Mouse (Mus musculus): Measurements from ENCODE around the gene Ghdc. TPM values are rescaled to one million over a fixed set of nuclear protein-coding genes. Genes with fewer than 3 reads are reported as not detected.

The Ghdc gene
- polyA plus RNA-seq (2015; fragmentation: Nextera tagmentation; extraction: Ambion mirVana) = 4.7 and 5.0 TPM in 2 replicates

DNA sequence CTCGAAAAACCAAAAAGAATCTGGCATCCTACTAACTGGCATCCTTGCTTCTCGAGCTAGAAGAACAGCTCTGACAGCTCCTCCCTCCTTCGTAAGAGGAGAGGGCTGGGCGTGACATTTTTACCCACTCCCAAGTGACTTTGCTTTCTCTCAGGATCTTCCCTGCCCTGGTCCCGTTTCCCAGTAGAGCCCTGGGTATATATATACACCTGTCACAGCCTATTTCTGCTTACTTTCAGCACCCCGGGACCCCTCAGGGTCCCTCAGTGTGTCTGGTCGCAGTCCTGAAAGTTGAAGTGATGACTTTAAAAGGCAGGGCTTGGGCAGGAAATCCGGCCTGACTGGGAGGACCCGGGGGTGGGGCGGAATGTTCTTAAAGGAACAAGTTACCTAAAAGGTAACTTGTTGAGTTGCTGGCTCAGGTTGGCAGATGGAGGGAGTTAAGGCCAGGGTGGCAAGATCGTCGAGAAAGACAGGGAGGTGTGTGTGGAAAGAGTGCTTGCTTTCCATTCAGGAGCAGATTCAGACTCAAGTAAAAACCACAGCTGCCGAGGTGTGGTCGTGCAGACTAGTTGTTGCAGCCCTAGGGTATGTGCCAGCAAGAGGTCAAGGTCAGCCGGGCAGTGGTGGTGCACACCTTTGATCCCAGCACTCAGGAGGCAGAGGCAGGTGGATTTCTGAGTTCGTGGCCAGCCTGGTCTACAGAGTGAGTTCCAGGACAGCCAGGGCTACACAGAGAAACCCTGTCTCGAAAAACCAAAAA lies at the start of gene Ghdc:
TSS of gene Ghdc (minus strand) at position 312 of the 763 bp plus-strand sequence.
- Histone ChIP-seq H3K4me1 (replicated peaks) (peaks cover 13% of the 10 kb centered on the region; the same call in 1 of the 2 replicates), H3K27ac (replicated peaks) (no peak within 1 kb of the TSS), H3K9ac (peak within 1 kb of the TSS; percentile 62), H3K4me2 (peak within 1 kb of the TSS; percentile 54), H3K9me3 (no peaks in the 10 kb centered on the region), H3K36me3 (no peaks in the 10 kb centered on the region), H3K27me3 (no peaks in the 10 kb centered on the region), H3K4me3 (peak within 1 kb of the TSS; percentile 48)
- 25% methylated on average over 17 of the region's 17 CpGs for WGBS
- ATAC-seq (ENCODE audit: low read depth) = no peak

DNA sequence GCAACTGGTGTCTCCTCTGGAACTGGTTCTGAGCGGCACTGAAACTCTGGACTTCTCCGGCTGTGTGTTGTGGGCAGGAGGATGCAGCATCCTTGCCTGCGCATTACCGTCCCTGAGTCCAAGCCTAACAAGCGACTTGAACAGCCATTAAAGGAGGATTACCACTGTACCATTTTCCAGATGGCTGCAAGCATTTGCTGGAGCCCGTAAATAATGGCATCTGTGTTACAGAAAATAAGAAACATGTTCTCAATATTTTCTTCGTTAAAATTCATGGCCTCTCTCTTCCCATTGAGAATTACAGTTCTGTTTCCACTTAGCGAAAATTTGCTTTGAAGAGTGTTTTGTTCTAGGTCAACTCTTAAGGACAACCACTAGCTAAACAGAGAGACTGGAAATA lies 49.3 kb upstream of the Ghdc start:
- H3K9ac ChIP-seq = no peak overlapping the region
- no peaks in the 10 kb centered on the region for H3K27me3 ChIP-seq
- H3K4me1 ChIP-seq (replicated peaks) = peaks cover 15% of the 10 kb centered on the region
- ATAC-seq (ENCODE audit: low read depth) = no peak
- H3K4me2 ChIP-seq = no peak overlapping the region
- H3K4me3 ChIP-seq = no peak overlapping the region
- 86% methylated on average over 8 of the region's 8 CpGs for WGBS
- no peak overlapping the region for H3K27ac ChIP-seq (replicated peaks)
- no peaks in the 10 kb centered on the region for H3K36me3 ChIP-seq
- H3K9me3 ChIP-seq = no peaks in the 10 kb centered on the region

DNA sequence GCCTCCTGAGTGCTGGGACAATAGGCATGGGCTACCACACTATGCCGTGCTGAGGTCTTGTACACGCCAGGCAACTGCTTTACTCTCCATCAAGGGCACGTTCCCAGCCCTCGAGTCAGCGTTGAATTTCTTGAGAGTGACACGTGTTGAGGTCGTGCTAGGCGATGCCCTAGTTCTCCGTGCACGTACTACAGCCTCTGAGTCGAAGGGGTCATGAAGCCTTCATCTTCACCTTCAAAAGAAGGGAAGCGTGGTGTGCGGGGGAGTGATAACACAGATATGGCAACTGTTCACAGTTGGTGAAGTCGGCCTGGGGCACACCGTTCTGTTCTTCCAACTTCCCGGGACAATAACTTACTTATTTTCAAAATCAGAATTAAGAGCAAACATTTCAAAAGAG lies 48.9 kb upstream of the Ghdc start:
- Histone ChIP-seq H3K9me3 (no peaks in the 10 kb centered on the region), H3K36me3 (no peaks in the 10 kb centered on the region), H3K27me3 (no peaks in the 10 kb centered on the region), H3K27ac (replicated peaks) (no peak overlapping the region), H3K9ac (no peak overlapping the region), H3K4me3 (no peak overlapping the region), H3K4me1 (replicated peaks) (peaks cover 15% of the 10 kb centered on the region), H3K4me2 (no peak overlapping the region)
- no peak for ATAC-seq (ENCODE audit: low read depth)
- WGBS = 93% methylated on average over 16 of the region's 16 CpGs

DNA sequence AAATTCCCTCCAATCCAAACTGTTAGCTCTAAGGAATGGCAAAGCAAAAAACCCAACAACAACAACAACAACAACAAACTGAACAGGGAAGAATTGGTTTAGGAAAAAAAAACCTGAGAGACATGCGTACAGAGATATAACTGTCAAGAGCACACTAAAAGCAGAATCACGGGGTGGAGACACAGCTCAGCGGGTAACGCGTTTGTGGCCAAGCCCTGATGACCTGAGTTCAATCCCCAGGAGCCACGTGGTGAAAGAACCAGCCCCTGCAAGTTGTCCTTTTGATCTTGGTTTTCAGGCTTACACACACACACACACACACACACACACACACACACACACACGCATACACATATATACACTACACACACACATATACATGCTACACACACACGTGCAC lies 48.3 kb upstream of the Ghdc start:
- whole genome bisulfite sequencing = 58% methylated on average over 8 of the region's 8 CpGs
- no peak for ATAC-seq (ENCODE audit: low read depth)

DNA sequence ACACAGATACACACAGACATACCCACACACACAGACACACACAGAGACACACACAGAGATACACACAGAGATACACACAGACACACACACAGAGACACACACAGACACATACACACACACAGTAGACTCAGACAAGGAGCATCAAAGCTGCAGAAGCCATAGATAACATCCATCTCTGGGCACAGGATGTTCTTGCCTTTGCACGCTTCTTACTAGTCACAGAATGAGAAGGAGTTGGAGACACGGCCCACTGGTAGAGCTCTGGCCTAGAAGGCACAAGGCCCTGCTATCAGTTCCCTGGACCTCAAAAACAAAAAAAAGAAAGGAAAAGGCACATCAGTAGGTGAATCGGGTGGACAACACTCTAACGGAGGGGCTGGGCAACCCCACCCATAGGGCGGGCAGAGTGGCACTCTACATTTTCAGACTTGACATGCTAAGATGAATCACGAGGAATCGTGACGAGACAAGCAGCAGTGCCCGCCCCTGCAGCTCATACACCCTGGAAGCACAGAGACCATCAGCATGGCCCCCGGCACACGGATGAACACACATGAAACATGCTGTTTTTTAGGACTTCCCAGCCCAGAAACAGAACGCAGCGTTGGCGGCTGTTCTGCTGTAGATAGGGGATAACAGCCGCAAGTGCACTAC lies 47.7 kb upstream of the Ghdc start:
- Histone ChIP-seq H3K36me3 (no peaks in the 10 kb centered on the region), H3K27me3 (no peaks in the 10 kb centered on the region), H3K4me2 (no peak overlapping the region), H3K4me1 (replicated peaks) (peaks cover 15% of the 10 kb centered on the region), H3K27ac (replicated peaks) (no peak overlapping the region), H3K4me3 (no peak overlapping the region), H3K9me3 (no peaks in the 10 kb centered on the region), H3K9ac (no peak overlapping the region)
- ATAC-seq (ENCODE audit: low read depth) = no peak
- 86% methylated on average over 15 of the region's 15 CpGs for WGBS

More for the DNA sequence above, 48.3 kb upstream of the Ghdc start:
- peaks cover 15% of the 10 kb centered on the region for H3K4me1 ChIP-seq (replicated peaks)
- no peak overlapping the region for H3K9ac ChIP-seq
- H3K27ac ChIP-seq (replicated peaks) = no peak overlapping the region
- no peaks in the 10 kb centered on the region for H3K9me3 ChIP-seq
- H3K4me3 ChIP-seq = no peak overlapping the region
- H3K27me3 ChIP-seq = no peaks in the 10 kb centered on the region
- no peaks in the 10 kb centered on the region for H3K36me3 ChIP-seq
- H3K4me2 ChIP-seq = no peak overlapping the region

DNA sequence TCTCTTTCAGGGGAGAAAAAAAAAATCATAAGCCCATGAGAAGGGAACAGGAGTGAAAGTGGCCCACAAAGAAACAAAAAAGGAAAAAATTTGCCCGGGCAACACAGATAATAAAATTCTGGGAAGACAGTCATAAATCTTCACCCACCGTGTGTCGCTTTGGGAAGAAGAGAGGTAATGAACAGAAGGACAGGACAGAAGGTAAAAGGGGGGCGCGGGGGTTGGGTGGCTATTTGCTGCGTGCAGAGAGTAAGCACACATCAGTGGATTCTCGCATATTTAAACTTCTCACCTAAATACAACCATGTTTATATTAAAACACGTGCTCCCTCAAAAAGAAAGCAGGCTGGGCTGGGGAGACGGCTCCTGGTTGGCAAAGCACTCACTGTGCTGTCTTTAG lies 46.6 kb upstream of the Ghdc start:
- H3K9me3 ChIP-seq = no peaks in the 10 kb centered on the region
- 42% methylated on average over 9 of the region's 9 CpGs for WGBS
- no peak overlapping the region for H3K27ac ChIP-seq (replicated peaks)
- H3K36me3 ChIP-seq = no peaks in the 10 kb centered on the region
- no peak overlapping the region for H3K9ac ChIP-seq
- no peaks in the 10 kb centered on the region for H3K27me3 ChIP-seq
- no peak overlapping the region for H3K4me2 ChIP-seq
- peaks cover 15% of the 10 kb centered on the region for H3K4me1 ChIP-seq (replicated peaks)
- ATAC-seq (ENCODE audit: low read depth) = no peak
- no peak overlapping the region for H3K4me3 ChIP-seq

DNA sequence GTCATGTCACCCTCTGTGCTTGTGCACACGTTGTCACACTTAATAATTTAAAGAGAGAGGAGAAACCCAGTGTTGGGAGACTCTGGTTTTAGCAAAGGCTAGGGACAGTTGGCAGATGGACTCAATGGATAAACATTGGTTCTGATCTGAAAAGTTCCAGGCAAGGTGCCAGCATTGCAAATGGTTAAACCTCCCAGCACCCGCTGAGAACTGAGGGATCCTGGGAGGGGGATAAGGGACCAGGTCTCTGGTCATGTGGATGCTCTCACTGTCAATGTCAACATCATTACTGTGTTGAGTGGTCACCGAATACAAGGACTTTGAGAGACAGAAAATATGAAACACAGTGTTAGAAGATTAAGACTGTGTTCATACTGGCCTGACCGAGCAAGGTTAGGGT lies 46.0 kb upstream of the Ghdc start:
- Histone ChIP-seq H3K36me3 (no peaks in the 10 kb centered on the region), H3K9me3 (no peaks in the 10 kb centered on the region), H3K27me3 (no peaks in the 10 kb centered on the region), H3K4me3 (no peak overlapping the region), H3K4me2 (no peak overlapping the region), H3K9ac (no peak overlapping the region), H3K4me1 (replicated peaks) (peaks cover 15% of the 10 kb centered on the region), H3K27ac (replicated peaks) (no peak overlapping the region)
- no peak for ATAC-seq (ENCODE audit: low read depth)
- 70% methylated on average over 4 of the region's 4 CpGs for WGBS

DNA sequence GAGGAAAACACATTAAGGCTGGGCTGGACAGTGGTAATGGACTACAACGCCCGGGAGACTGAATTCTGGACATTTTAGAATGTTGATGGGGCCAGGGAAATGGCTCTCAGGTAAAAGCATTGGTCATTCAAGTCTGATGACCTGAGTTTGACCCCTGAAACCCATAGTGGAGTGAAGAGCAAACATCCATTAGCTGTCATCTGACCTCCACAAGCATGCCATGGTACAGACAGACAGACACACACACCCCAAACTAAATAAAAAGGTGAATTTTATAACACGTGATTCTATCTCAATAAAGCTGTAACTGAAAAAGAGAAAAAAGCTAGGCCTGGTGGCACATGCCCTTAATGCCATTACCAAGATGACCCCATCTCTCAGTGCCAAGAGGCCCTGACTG lies 45.6 kb upstream of the Ghdc start:
- no peak for ATAC-seq (ENCODE audit: low read depth)
- no peak overlapping the region for H3K27ac ChIP-seq (replicated peaks)
- no peaks in the 10 kb centered on the region for H3K27me3 ChIP-seq
- 79% methylated on average over 3 of the region's 3 CpGs for WGBS
- no peaks in the 10 kb centered on the region for H3K36me3 ChIP-seq
- no peak overlapping the region for H3K9ac ChIP-seq
- H3K4me2 ChIP-seq = no peak overlapping the region
- no peak overlapping the region for H3K4me3 ChIP-seq
- peaks cover 15% of the 10 kb centered on the region for H3K4me1 ChIP-seq (replicated peaks)
- H3K9me3 ChIP-seq = no peaks in the 10 kb centered on the region

DNA sequence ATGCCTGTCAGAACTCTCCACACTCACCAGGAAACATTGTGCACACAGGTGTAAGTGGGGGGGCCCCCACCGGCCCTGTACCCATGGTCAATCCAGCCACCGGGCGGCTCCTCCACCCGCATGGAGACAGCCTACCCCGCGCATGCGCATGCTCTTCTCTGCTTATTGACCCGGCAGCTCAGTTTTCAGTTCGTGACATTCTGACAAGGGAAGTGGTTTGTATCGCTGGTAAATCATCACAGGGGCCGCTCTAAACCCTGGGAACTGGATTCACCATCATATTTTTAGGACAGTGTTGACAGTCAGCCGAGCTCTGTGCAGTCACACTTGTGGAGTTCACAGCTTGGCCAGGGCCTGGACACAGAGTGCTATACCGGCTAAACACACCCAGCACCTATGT lies 43.7 kb upstream of the Ghdc start:
- H3K4me1 ChIP-seq (replicated peaks) = peaks cover 15% of the 10 kb centered on the region
- ATAC-seq (ENCODE audit: low read depth) = no peak
- no peak overlapping the region for H3K9ac ChIP-seq
- no peak overlapping the region for H3K4me3 ChIP-seq
- no peaks in the 10 kb centered on the region for H3K9me3 ChIP-seq
- no peak overlapping the region for H3K4me2 ChIP-seq
- H3K36me3 ChIP-seq = no peaks in the 10 kb centered on the region
- H3K27ac ChIP-seq (replicated peaks) = no peak overlapping the region
- H3K27me3 ChIP-seq = no peaks in the 10 kb centered on the region
- WGBS = 75% methylated on average over 13 of the region's 13 CpGs

DNA sequence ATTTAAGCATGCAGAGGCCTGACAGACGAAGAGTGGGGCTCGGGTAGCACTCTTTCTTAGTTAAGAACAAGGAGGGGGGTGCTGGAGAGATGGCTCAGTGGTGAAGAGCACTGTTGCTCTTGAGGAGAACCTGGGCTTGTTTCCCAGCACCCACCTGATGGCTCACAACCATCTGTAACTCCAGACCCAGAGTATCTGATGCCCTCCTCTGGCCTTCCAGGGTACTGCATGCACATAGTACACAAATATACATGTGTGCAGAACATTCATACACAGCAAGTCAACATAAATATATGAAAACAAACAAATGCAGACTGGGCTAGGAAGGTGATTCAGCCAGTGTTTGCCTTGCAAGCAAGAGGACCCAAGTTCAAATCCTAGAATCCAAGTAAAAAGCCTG lies 40.4 kb upstream of the Ghdc start:
- 97% methylated on average over 2 of the region's 2 CpGs for WGBS
- no peaks in the 10 kb centered on the region for H3K4me1 ChIP-seq (replicated peaks)
- no peaks in the 10 kb centered on the region for H3K9me3 ChIP-seq
- H3K27me3 ChIP-seq = no peaks in the 10 kb centered on the region
- H3K36me3 ChIP-seq = no peaks in the 10 kb centered on the region; the same call in 1 of the 2 replicates
- no peak overlapping the region for H3K27ac ChIP-seq (replicated peaks)
- no peak overlapping the region for H3K4me2 ChIP-seq
- no peak for ATAC-seq (ENCODE audit: low read depth)
- no peak overlapping the region for H3K4me3 ChIP-seq
- H3K9ac ChIP-seq = no peak overlapping the region

DNA sequence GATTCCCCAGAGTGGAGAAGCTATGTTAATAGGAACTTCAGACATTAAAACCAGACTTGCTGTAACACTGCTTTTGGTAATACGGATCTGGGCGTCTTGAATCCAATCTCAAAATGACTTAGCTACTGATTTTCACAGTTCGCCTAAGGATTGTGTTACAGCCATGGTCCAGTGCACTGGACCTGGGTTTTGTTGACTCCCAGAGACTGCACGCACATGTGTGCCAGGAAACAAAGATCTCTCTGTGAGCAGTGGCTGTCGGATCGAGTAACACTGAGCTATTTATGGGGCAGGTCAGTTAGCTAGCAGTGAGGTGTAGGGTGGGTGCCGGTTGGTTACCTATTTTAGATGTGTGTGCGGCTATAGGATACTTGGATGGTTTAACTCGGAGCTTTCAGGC lies 39.8 kb upstream of the Ghdc start:
- no peak overlapping the region for H3K27ac ChIP-seq (replicated peaks)
- H3K4me3 ChIP-seq = no peak overlapping the region
- no peaks in the 10 kb centered on the region for H3K4me1 ChIP-seq (replicated peaks)
- H3K9me3 ChIP-seq = no peaks in the 10 kb centered on the region
- WGBS = 83% methylated on average over 9 of the region's 9 CpGs
- no peak overlapping the region for H3K4me2 ChIP-seq
- no peak overlapping the region for H3K9ac ChIP-seq
- no peaks in the 10 kb centered on the region for H3K27me3 ChIP-seq
- ATAC-seq (ENCODE audit: low read depth) = no peak
- no peaks in the 10 kb centered on the region; the same call in 1 of the 2 replicates for H3K36me3 ChIP-seq

DNA sequence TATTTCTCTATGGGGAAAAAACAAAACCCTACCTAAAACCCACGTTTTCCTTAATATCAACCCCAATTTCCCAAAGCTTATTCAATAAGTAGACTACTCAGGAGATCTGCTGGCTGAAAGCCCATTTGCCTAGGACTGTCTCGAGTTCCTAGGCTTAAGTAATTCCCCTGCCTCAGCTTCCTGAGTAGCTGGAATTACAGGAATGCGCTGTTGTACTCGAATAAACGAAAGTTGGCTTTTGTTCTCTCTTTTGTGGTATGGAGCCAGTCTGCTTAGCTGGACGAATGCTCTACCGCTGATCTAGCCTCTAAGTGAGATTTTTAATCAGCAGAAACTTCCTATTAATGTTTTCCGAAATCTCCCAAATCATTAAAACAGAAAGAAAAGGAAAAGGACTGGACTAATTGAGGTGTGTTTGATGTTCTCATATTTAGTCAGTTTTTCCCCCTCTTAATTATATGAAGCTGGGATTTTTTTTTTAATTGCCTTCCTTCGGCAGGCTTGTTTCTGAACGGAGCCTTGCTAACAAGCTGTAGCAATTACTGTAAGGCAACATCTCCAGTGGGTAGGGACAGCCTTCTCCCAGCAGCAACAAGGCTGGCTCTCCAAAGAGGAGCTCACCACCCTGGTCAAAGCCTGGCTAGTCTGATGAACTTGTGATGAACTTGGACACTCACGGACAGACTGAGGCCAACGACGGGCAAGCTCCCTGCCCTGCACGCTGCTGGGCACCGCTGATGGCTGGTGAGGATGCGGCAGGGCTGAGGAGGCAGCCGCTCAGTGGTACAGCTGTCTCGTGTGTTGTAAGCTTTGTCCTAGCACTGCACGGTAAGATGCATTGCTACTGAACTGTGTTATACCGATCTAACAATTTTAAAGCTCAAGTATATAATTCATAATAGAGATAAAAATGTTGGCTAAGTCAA lies 35.9 kb upstream of the Ghdc start:
- 72% methylated on average over 20 of the region's 20 CpGs for WGBS
- Histone ChIP-seq H3K4me3 (no peak overlapping the region), H3K36me3 (peaks cover 34% of the 10 kb centered on the region), H3K9me3 (no peaks in the 10 kb centered on the region), H3K27ac (replicated peaks) (no peak overlapping the region), H3K9ac (no peak overlapping the region), H3K27me3 (no peaks in the 10 kb centered on the region), H3K4me1 (replicated peaks) (no peaks in the 10 kb centered on the region), H3K4me2 (no peak overlapping the region)
- no peak for ATAC-seq (ENCODE audit: low read depth)

Measured in neural tube, embryonic 13.5 days (tissue).